Mouse (Mus musculus): ENCODE data around the gene Prkn.

DNA sequence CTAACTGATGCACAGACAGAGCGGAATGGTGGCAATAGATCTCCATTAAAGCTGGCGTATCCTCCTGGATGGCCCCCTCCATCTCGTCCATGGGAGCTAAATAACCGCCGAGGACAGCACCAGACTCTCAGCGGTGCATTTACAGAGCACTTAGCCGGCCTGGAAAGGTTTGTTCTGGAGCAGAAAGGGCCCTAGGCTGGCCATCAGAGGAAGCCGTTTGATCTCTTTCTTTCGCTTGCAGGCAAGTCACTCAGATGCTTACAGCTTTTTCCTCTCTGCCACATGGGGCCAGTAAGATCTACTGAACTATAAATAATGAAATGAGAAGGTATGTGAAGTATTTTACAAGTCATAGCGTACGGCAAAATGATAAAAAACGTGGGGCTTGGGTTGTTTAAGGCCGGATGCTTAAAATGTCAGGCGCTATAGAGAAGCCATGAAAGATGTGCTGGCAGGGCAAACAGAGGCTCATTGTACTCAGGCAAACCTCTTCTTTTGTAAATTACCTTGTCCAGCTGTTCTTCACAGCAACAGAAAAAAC is 1189.8 kb downstream of the Prkn start:
- TF ChIP-seq CTCF (IDR thresholded peaks at IDR 0.05; ENCODE audit: low read depth, low read length): no peak
- TF ChIP-seq GATA1 (IDR thresholded peaks at IDR 0.05; ENCODE audit: borderline replicate concordance, low read length): no peak

Measured in G1E (cell line).